Comparison of ENCODE assay signal across 12 mouse cellular contexts in the genomic region with DNA sequence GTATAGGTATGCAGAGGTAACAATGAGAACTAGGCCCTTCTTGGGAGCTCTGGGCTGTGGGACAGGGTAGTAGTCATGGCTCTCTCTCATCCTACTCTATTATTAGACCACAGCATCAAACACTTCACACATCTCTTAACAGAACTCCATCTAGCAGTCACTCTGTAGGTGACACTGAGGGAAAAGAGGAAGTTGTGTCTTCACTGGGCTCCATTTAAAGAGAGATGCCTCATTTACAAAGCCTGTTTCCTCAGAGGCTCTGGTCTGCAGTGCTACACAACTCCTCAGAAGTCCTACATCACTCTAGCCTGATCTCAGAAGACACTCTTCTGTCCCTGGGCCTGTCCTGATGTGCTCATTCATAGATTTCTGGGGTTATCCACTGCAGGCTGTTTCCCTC.
"Had no signal": no experiment of that assay in that cellular context is flagged by ENCODE, and none has a peak within 500 bp of the region (broad histone marks: within the 10 kb centered on the region; RNA-seq: fewer than 3 reads in every experiment).

No protein-coding gene starts in this region.

- H3K27me3 ChIP-seq: limb, embryonic 12.5 days; limb, embryonic 15.5 days; midbrain, embryonic 15.5 days; neural tube, embryonic 13.5 days had no signal

- H3K9ac ChIP-seq: limb, embryonic 12.5 days; limb, embryonic 15.5 days; liver, embryonic 14.5 days; liver, postnatal 0 days; lung, embryonic 14.5 days; midbrain, embryonic 12.5 days; midbrain, embryonic 15.5 days; neural tube, embryonic 13.5 days had no signal

- H3K36me3 ChIP-seq: limb, embryonic 12.5 days; limb, embryonic 15.5 days; midbrain, embryonic 12.5 days; midbrain, embryonic 15.5 days; neural tube, embryonic 13.5 days had no signal

- H3K4me2 ChIP-seq: limb, embryonic 12.5 days; limb, embryonic 15.5 days; liver, embryonic 11.5 days; lung, embryonic 14.5 days; midbrain, embryonic 12.5 days; midbrain, embryonic 15.5 days; neural tube, embryonic 13.5 days had no signal

- H3K9me3 ChIP-seq: limb, embryonic 12.5 days; limb, embryonic 15.5 days; midbrain, embryonic 12.5 days; midbrain, embryonic 15.5 days; neural tube, embryonic 13.5 days had no signal

- H3K4me1 ChIP-seq: limb, embryonic 15.5 days; midbrain, embryonic 12.5 days had no signal

- ATAC-seq: liver, postnatal 0 days; midbrain, embryonic 15.5 days had no signal

- H3K27ac ChIP-seq: kidney, postnatal 0 days; limb, embryonic 12.5 days; limb, embryonic 15.5 days; liver, embryonic 14.5 days; macrophage; midbrain, embryonic 12.5 days; midbrain, embryonic 15.5 days; neural tube, embryonic 13.5 days had no signal

- H3K4me3 ChIP-seq: limb, embryonic 12.5 days; limb, embryonic 15.5 days; midbrain, embryonic 12.5 days; midbrain, embryonic 15.5 days; myocyte; neural tube, embryonic 13.5 days had no signal
